Mouse (Mus musculus) cerebral cortex, adult 2 months (tissue): Measurements from ENCODE around the gene Gm9903.

Experiments used
- WGBS: fragments of 180-500 bp; shearing (Covaris S2); methylation state at CpG from one replicate; pipeline ENCODE4 v1.1.7; 2018; 5-methylcytosine and 5-hydroxymethylcytosine counted together

The Gm9903 gene

GRCm38 (mm10) chr5:33640652-33641051, 10.9 kb downstream of the Gm9903 start:
- WGBS = 30% methylated on average over 3 of the region's 3 CpGs

- 26% methylated on average over 2 of the region's 2 CpGs for WGBS
These were observed 21.3 kb downstream of the Gm9903 start for GRCm38 (mm10) chr5:33651017-33651416.

DNA sequence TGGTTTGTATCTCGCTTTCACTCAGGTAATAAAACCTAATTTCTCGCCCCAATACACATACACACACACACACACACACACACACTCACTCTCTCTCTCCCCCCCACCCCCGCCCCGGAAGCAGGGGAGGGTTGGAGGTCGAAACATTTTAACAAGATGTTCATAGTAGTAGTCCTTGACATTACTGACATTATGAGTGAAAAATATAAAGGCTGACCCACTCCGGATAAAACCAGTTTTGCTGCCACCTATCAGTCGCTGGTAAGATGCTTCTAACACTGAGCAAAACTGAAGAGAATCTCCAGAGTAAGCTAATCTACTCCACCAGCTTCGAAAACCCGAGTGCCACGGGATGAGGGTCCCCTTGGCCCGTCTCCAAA, 21.8 kb downstream of the Gm9903 start:
- WGBS = 2% methylated on average over 11 of the region's 11 CpGs

- under 1% methylated on average over 82 of the region's 82 CpGs for WGBS
These were observed 22.4 kb downstream of the Gm9903 start, which contains the start of gene Slbp for GRCm38 (mm10) chr5:33651921-33652782. Slbp (minus strand) TSS chr5:33652574.

- 5% methylated on average over 9 of the region's 9 CpGs for WGBS
These were observed 23.1 kb downstream of the Gm9903 start for GRCm38 (mm10) chr5:33652783-33653173.

- 96% methylated on average over 13 of the region's 13 CpGs for WGBS
These were observed 24.7 kb downstream of the Gm9903 start for GRCm38 (mm10) chr5:33654424-33654823.

DNA sequence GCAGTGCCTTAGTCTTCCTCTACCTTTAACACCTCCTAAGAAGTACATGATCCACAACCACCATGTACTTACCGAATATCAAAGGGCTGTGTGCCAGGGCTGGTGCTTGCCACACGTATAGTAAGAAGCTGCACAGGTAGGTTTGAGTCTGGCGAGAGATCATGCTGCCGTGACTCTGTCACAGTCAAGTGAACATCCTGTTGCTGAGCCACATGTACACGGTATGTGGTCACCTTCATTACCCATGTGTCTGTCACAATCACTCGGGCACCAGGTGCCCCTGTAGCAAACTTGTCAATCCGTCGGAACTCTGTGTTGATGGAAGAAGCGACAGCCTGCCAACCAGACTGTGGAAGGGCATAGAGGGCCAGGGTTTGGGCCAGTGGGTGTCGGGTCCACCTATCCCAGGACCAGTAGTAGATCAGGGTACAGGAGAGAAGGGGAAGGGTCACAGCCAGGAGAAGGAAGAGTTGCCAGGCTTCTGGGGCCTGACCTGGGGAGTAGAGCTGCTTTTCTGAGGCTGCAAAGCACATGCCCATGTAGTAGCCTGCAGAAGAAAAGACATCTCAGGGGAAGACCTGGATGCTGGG, 25.6 kb downstream of the Gm9903 start:
- WGBS = 89% methylated on average over 10 of the region's 10 CpGs

GRCm38 (mm10) chr5:33656739-33657138, 27.0 kb downstream of the Gm9903 start:
- WGBS = 48% methylated on average over 1 of the region's 1 CpGs

DNA sequence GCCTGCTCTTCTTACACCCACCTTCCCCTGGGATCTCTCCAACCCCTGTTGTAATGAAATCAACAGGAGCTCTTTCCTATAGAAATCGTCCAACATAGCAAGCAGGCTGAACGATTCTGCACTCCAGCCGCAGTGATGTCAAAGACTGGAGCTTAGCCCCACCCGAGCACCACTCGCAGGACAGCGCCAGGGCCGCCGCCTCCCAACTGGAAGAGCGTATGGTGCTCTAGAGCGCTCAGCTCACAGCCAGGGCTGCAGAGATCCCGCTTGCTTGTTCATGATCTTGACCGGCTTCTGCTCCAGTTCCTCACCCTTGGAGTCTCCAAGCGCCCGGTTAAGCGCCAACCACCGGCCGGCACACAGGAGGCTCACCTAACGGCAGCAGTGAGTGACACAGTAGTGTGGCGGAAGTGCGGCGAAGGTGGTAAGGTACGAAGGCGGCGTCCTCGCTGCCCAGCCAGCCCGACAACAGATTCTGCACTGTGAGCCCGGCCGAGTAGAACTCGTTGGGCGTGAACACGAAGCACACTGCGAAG, 27.6 kb downstream of the Gm9903 start:
- under 1% methylated on average over 32 of the region's 32 CpGs for WGBS

GRCm38 (mm10) chr5:33657787-33658663, 28.3 kb downstream of the Gm9903 start, which contains the start of the genes Tacc3 and Tmem129:
Tacc3 (plus strand) TSS chr5:33658128.
Tmem129 (minus strand) TSS chr5:33658416.
- WGBS = under 1% methylated on average over 60 of the region's 60 CpGs

GRCm38 (mm10) chr5:33658664-33659050, 28.9 kb downstream of the Gm9903 start:
- WGBS = under 1% methylated on average over 26 of the region's 26 CpGs

DNA sequence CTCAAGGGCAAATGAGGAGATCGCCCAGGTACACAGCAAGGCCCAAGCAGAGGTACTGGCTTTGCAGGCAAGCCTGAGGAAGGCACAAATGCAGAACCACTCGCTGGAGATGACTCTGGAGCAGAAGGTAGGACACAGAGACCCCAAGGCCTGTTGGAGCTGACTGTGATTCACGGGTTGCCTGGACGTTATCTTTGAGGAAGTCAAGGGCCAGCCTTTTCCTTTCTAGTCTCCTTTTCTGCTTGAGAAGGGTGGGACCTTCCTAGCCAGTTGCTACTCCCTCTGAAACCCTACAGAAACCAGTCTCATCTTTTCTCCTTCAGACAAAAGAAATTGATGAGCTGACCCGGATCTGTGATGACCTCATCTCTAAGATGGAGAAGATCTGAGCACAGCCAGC, 41.9 kb downstream of the Gm9903 start:
- WGBS = 88% methylated on average over 5 of the region's 5 CpGs

DNA sequence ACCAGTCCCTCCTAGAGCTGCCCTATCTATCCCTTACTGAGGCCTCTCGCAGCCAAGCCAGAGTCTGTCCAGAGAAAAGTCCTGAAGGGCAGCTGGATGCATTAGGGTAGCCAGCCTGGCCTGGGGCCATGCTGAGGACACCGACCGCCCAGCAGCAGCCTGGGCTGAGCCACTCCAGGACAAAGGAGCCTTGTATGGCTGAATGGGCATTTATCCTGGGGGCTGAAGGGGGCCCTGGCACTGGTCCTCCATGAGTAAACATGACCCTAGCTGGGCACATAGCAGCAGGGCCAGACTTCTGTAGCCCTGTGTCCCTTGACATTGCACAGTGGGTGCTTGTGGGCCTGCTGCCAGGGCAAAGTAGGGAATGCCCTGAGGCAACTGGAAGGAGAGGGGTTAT, 44.7 kb downstream of the Gm9903 start:
- 61% methylated on average over 3 of the region's 3 CpGs for WGBS

DNA sequence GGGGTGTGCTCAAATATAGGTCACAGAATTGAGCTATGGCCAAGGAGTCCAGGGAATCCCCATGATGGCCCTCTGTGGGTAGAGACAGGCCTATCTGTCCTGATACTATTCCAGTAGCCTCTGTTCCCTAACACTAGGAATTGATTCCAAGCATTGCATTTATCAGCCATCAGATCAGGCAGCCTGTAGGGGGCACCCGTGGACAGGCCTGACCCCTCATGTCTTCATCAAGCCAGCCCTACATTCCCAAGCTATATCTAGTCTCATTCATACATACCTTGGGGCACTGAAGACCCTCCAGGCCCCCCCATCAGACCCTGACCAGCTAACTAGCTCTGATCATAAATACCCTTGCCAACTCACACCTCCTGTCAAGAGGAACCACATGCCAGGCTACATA, 46.2 kb downstream of the Gm9903 start:
- 7% methylated on average over 1 of the region's 1 CpGs for WGBS

- WGBS = 88% methylated on average over 5 of the region's 5 CpGs
These were observed 48.5 kb downstream of the Gm9903 start for GRCm38 (mm10) chr5:33678244-33678643.

DNA sequence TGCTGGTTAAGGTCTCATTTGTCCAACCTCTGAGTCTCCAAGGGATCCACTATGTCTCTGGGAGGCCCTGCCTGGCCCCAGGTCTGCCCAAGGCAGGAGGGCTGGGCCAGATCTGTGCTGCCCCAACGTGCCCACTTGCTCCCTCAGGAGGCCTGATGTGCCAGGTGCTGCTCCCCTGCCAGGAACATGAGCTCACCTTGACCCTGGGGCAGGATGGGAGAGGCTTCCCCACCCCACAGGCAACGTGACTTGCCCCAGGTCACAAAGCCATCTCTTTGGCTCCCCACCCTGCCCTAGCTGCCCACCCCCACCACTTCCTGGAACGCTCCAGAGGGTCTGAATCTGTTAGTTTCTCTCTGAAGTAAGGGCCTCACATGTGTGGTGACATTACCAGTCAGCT, 51.3 kb downstream of the Gm9903 start:
- WGBS = 75% methylated on average over 3 of the region's 3 CpGs
